Mouse (Mus musculus): Measurements from ENCODE around the gene Creb3l1.

Gene Creb3l1

GRCm38 (mm10) chr2:91967962-91968361, 56.3 kb downstream of the Creb3l1 start:
- in situ Hi-C loops (cut with MboI, MseI) = loop anchor here (25.0 kb wide), 1 partner anchor 1494 kb away; the partner anchor contains the start of gene Cd82

- in situ Hi-C loops (cut with MboI, MseI) = loop anchor here (25.0 kb wide), 1 partner anchor 1496 kb away; the partner anchor contains the start of gene Cd82
Measured at GRCm38 (mm10) chr2:91966367-91966766, 57.9 kb downstream of the Creb3l1 start.

GRCm38 (mm10) chr2:91965417-91965816, 58.9 kb downstream of the Creb3l1 start:
- in situ Hi-C loops (cut with MboI, MseI) = loop anchor here (25.0 kb wide), 1 partner anchor 1497 kb away; the partner anchor contains the start of gene Cd82

GRCm38 (mm10) chr2:91964610-91965204, 59.6 kb downstream of the Creb3l1 start:
- in situ Hi-C loops (cut with MboI, MseI) = loop anchor here (25.0 kb wide), 1 partner anchor 1498 kb away; the partner anchor contains the start of gene Cd82

GRCm38 (mm10) chr2:91963443-91963932, 60.8 kb downstream of the Creb3l1 start:
- in situ Hi-C loops (cut with MboI, MseI) = loop anchor here (25.0 kb wide), 1 partner anchor 1499 kb away; the partner anchor contains the start of gene Cd82

- in situ Hi-C loops (cut with MboI, MseI) = loop anchor here (25.0 kb wide), 1 partner anchor 1499 kb away; the partner anchor contains the start of gene Cd82
Measured at GRCm38 (mm10) chr2:91962864-91963401, 61.4 kb downstream of the Creb3l1 start.

- in situ Hi-C loops (cut with MboI, MseI) = loop anchor here (25.0 kb wide), 1 partner anchor 1500 kb away; the partner anchor contains the start of gene Cd82
Measured at GRCm38 (mm10) chr2:91961901-91962761, 62.2 kb downstream of the Creb3l1 start.

- in situ Hi-C loops (cut with MboI, MseI) = loop anchor here (25.0 kb wide), 1 partner anchor 1502 kb away; the partner anchor contains the start of gene Cd82
Measured at GRCm38 (mm10) chr2:91960459-91960858, 63.8 kb downstream of the Creb3l1 start.

- in situ Hi-C loops (cut with MboI, MseI) = loop anchor here (25.0 kb wide), 1 partner anchor 1503 kb away; the partner anchor contains the start of gene Cd82
Measured at GRCm38 (mm10) chr2:91959544-91960410, 64.5 kb downstream of the Creb3l1 start.

- in situ Hi-C loops (cut with MboI, MseI) = loop anchor here (25.0 kb wide), 1 partner anchor 1503 kb away; the partner anchor contains the start of gene Cd82
Measured at GRCm38 (mm10) chr2:91958701-91959457, 65.4 kb downstream of the Creb3l1 start.

GRCm38 (mm10) chr2:91958049-91958448, 66.3 kb downstream of the Creb3l1 start:
- in situ Hi-C loops (cut with MboI, MseI) = loop anchor here (25.0 kb wide), 1 partner anchor 1504 kb away; the partner anchor contains the start of gene Cd82

GRCm38 (mm10) chr2:91957096-91957495, 67.2 kb downstream of the Creb3l1 start:
- in situ Hi-C loops (cut with MboI, MseI) = loop anchor here (25.0 kb wide), 1 partner anchor 1505 kb away; the partner anchor contains the start of gene Cd82

GRCm38 (mm10) chr2:91955875-91956274, 68.4 kb downstream of the Creb3l1 start:
- in situ Hi-C loops (cut with MboI, MseI) = loop anchor here (25.0 kb wide), 1 partner anchor 1506 kb away; the partner anchor contains the start of gene Cd82

- in situ Hi-C loops (cut with MboI, MseI) = loop anchor here (25.0 kb wide), 1 partner anchor 1507 kb away; the partner anchor contains the start of gene Cd82
Measured at GRCm38 (mm10) chr2:91955121-91955591, 69.1 kb downstream of the Creb3l1 start.

- in situ Hi-C loops (cut with MboI, MseI) = loop anchor here (25.0 kb wide), 1 partner anchor 1508 kb away; the partner anchor contains the start of gene Cd82
Measured at GRCm38 (mm10) chr2:91953825-91954224, 70.5 kb downstream of the Creb3l1 start.

- in situ Hi-C loops (cut with MboI, MseI) = loop anchor here (25.0 kb wide), 1 partner anchor 1512 kb away; the partner anchor contains the start of gene Cd82
Measured at GRCm38 (mm10) chr2:91950275-91951085, 73.8 kb downstream of the Creb3l1 start.

- in situ Hi-C loops (cut with MboI, MseI) = loop anchor here (25.0 kb wide), 1 partner anchor 1513 kb away; the partner anchor contains the start of gene Cd82
Measured at GRCm38 (mm10) chr2:91949411-91950274, 74.7 kb downstream of the Creb3l1 start.
